ENCODE assay signal across 8 mouse cellular contexts in the genomic region with DNA sequence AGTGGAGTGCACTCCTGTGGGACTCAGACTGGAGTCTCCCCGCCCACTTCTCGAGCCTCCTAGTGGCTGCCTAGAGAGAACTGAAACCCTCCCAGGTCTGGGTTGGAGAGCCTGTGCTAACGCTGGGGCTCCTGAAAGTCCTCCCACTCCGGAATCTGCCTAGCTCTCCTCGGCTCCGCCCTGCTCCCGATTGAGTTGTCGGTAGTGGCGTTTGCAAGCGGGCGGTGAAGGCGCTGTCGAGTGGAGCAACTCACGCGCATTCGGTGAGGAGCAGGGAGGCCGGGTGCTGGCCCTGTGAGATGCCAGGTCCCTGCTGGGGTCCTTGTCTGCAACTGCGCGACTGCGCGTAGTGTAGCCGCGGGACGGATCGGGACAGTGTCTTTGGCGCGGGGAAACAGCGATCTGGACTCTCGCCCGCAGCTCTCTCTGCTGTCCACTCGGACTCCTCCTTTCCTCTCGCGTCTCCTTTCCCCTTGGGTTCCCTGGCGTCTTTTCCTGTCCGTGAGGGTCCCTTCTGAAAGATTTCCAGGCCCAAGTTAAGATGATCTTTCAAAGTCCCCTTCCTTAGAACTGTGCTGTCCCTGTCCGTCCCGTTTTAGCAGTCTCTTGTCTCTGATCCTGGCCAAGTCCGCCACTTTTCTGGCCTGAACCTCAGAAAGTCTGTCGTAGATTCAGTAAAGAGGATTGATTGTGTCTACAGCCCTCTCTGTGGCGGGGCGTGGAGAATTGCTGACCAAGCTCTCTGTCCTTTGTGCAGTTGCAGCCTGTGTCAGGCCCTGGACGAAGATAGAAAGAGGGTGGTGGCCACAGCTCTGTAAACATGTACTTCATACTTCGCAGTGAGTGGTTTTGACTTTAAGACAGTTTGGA. TPM values are rescaled to one million over a fixed set of nuclear protein-coding genes. Genes with fewer than 3 reads are reported as not detected.
DNase-seq lines count a peak whose midpoint lies in the region; ATAC-seq and TF ChIP-seq lines count a peak whose summit lies in the region.

No protein-coding gene starts in this region.

- peak overlapping the region; percentile 79 for H3K4me2 ChIP-seq in forebrain, embryonic 15.5 days (replicated peaks)
- H3K4me2 ChIP-seq in neural tube, embryonic 14.5 days (ENCODE audit: low read depth, low read length): peak overlapping the region; percentile 70

- TF ChIP-seq POLR2A in MEL (IDR thresholded peaks at IDR 0.05; ENCODE audit: control insufficient read depth in 1 of 2, insufficient read depth in 1 of 2, low read depth in 1 of 2, low read length in 2 of 2, poor library complexity in 1 of 2): peak; percentile 39 to 64; a peak in 2 of 4 replicates
- TF ChIP-seq POLR2A in testis, adult 2 months (IDR thresholded peaks at IDR 0.05; ENCODE audit: control insufficient read depth, low read depth, low read length): peak; percentile 46; the same call in 1 of the 2 replicates

- TF ChIP-seq EP300 in MEL (IDR thresholded peaks at IDR 0.05; ENCODE audit: low read depth in 1 of 2, low read length in 2 of 2): no peak

- H3K4me1 ChIP-seq in MEL (ENCODE audit: control insufficient read depth in 1 of 2, insufficient read depth in 2 of 2, low read length in 2 of 2): peaks cover 0 to 2% of the 10 kb centered on the region in 2 experiments; a peak in 1 of 4 replicates
- peaks cover 9% of the 10 kb centered on the region for H3K4me1 ChIP-seq in forebrain, embryonic 15.5 days
- no peaks in the 10 kb centered on the region; the same call in 1 of the 2 replicates for H3K4me1 ChIP-seq in neural tube, embryonic 14.5 days (ENCODE audit: control insufficient read depth, insufficient read depth, low read length)
- H3K4me1 ChIP-seq in testis, adult 2 months (ENCODE audit: control insufficient read depth, insufficient read depth, low read length): 0 out of 2 replicates have a peak, but pooled peaks cover 6% of the 10 kb centered on the region

- peak overlapping the region; percentile 76 for H3K9ac ChIP-seq in MEL (ENCODE audit: control insufficient read depth, low read depth, low read length, poor library complexity, severe bottlenecking)
- peak overlapping the region; percentile 72 for H3K9ac ChIP-seq in forebrain, embryonic 15.5 days (replicated peaks)
- peak overlapping the region; percentile 47 for H3K9ac ChIP-seq in neural tube, embryonic 14.5 days (replicated peaks; ENCODE audit: low read depth, low read length)

- H3K27me3 ChIP-seq in MEL (ENCODE audit: control insufficient read depth in 1 of 2, insufficient read depth in 2 of 2, low read length in 2 of 2): no peaks in the 10 kb centered on the region
- H3K27me3 ChIP-seq in forebrain, embryonic 15.5 days: no peaks in the 10 kb centered on the region
- no peaks in the 10 kb centered on the region for H3K27me3 ChIP-seq in neural tube, embryonic 14.5 days (ENCODE audit: control insufficient read depth, insufficient read depth, low read length)
- H3K27me3 ChIP-seq in testis, adult 2 months (ENCODE audit: control insufficient read depth, insufficient read depth, low read length): no peaks in the 10 kb centered on the region

- no peaks in the 10 kb centered on the region; the same call in 1 of the 2 replicates for H3K79me2 ChIP-seq in MEL (ENCODE audit: control insufficient read depth, insufficient read depth, low read length, poor library complexity)

- ATAC-seq in forebrain, embryonic 15.5 days (replicated peaks): peak; percentile 95
- peak; percentile 95 for ATAC-seq in neural tube, embryonic 14.5 days (ENCODE audit: low read depth)

- H3K4me3 ChIP-seq in MEL (ENCODE audit: control insufficient read depth in 1 of 2, insufficient read depth in 1 of 2, low read depth in 2 of 2, low read length in 2 of 2): peak overlapping the region; percentile 83 to 85
- peak overlapping the region; percentile 61 for H3K4me3 ChIP-seq in forebrain, embryonic 15.5 days
- H3K4me3 ChIP-seq in neural tube, embryonic 14.5 days (ENCODE audit: low read depth, low read length): peak overlapping the region; percentile 43
- peak overlapping the region; percentile 86 for H3K4me3 ChIP-seq in testis, adult 2 months (ENCODE audit: control insufficient read depth, low read depth, low read length)

- H3K36me3 ChIP-seq in MEL (ENCODE audit: control insufficient read depth in 1 of 2, insufficient read depth in 2 of 2, low read length in 2 of 2): no peaks in the 10 kb centered on the region
- no peaks in the 10 kb centered on the region for H3K36me3 ChIP-seq in forebrain, embryonic 15.5 days
- no peaks in the 10 kb centered on the region for H3K36me3 ChIP-seq in neural tube, embryonic 14.5 days (ENCODE audit: control insufficient read depth, insufficient read depth, low read length)
- no peaks in the 10 kb centered on the region for H3K36me3 ChIP-seq in testis, adult 2 months (ENCODE audit: control insufficient read depth, insufficient read depth, low read length)

- peak overlapping the region; percentile 35 for H3K27ac ChIP-seq in MEL (ENCODE audit: control insufficient read depth, low read depth, low read length)
- peak overlapping the region; percentile 74 for H3K27ac ChIP-seq in forebrain, embryonic 15.5 days (replicated peaks)
- peak overlapping the region; percentile 84 for H3K27ac ChIP-seq in neural tube, embryonic 14.5 days (ENCODE audit: low read depth, low read length)
- H3K27ac ChIP-seq in testis, adult 2 months (ENCODE audit: control insufficient read depth, insufficient read depth, low read depth, low read length): peak overlapping the region; percentile 46

- no peak for TF ChIP-seq RAD21 in MEL (IDR thresholded peaks at IDR 0.05; ENCODE audit: low read depth, low read length)

- TF ChIP-seq CTCF in MEL (IDR thresholded peaks at IDR 0.05 in 2 of 3, conservative IDR thresholded peaks at IDR 0.05 in 1 of 3; ENCODE audit: control insufficient read depth in 1 of 3, insufficient read depth in 1 of 3, low read depth in 2 of 3, low read length in 3 of 3, poor library complexity in 1 of 3, severe bottlenecking in 1 of 3): peak; percentile 10 to 34 (median 11); a peak in 3 of 6 replicates
- TF ChIP-seq CTCF in testis, adult 2 months (IDR thresholded peaks at IDR 0.05; ENCODE audit: control insufficient read depth, insufficient read depth, insufficient replicate concordance, low read depth, low read length): no peak

- H3K9me3 ChIP-seq in MEL (replicated peaks; ENCODE audit: insufficient read depth, low read length): no peaks in the 10 kb centered on the region
- no peaks in the 10 kb centered on the region for H3K9me3 ChIP-seq in forebrain, embryonic 15.5 days
- no peaks in the 10 kb centered on the region for H3K9me3 ChIP-seq in neural tube, embryonic 14.5 days (ENCODE audit: control insufficient read depth, low read length)

- peak; percentile 91 for DNase-seq in MEL (ENCODE audit: low read depth, low spot score)
- peak; percentile 72 to 83 for DNase-seq in cerebellum, adult 18-20 months
- peak; percentile 80 to 81 for DNase-seq in heart, postnatal 14 days
- peak; percentile 80 for DNase-seq in large intestine, adult 2 months (ENCODE audit: low read depth, low spot score)
- peak; percentile 91 to 94 for DNase-seq in lung, adult 18-20 months

- under 1% methylated on average over 43 of the region's 43 CpGs for WGBS in forebrain, embryonic 15.5 days
- under 1% methylated on average over 43 of the region's 43 CpGs for WGBS in large intestine, adult 2 months
- WGBS in neural tube, embryonic 14.5 days: under 1% methylated on average over 43 of the region's 43 CpGs

- intact Hi-C loops in heart, postnatal 14 days (cut with DNase I): no loop called here

TF ChIP-seq in MEL, 35 proteins besides CTCF, POLR2A, EP300 and RAD21 (continues in another document):
- TF ChIP-seq MEF2A (IDR thresholded peaks at IDR 0.05; ENCODE audit: extremely low read depth, insufficient replicate concordance, low read depth, low read length, poor library complexity, severe bottlenecking) (no peak), UBTF (IDR thresholded peaks at IDR 0.05; ENCODE audit: borderline replicate concordance, insufficient read depth, low read depth, low read length) (0 out of 2 replicates have a peak, but pooled peaks have one; percentile 41), POLR2AphosphoS2 (IDR thresholded peaks at IDR 0.05; ENCODE audit: low read length) (0 out of 2 replicates have a peak, but pooled peaks have one; percentile 50), CHD2 (IDR thresholded peaks at IDR 0.05; ENCODE audit: low read length) (no peak), RCOR1 (IDR thresholded peaks at IDR 0.05; ENCODE audit: low read depth, low read length) (no peak), BHLHE40 (IDR thresholded peaks at IDR 0.05; ENCODE audit: borderline replicate concordance, low read depth, low read length) (no peak), ETS1 (IDR thresholded peaks at IDR 0.05; ENCODE audit: low read depth, low read length) (no peak), JUND (IDR thresholded peaks at IDR 0.05; ENCODE audit: low read depth, low read length) (no peak), NELFE (IDR thresholded peaks at IDR 0.05; ENCODE audit: low read depth, low read length) (peak; percentile 38; the same call in 1 of the 2 replicates), TBP (IDR thresholded peaks at IDR 0.05; ENCODE audit: low read depth, low read length) (peak; percentile 81), MAFK (IDR thresholded peaks at IDR 0.05; ENCODE audit: borderline replicate concordance, low read depth, low read length) (no peak), ZNF384 (IDR thresholded peaks at IDR 0.05; ENCODE audit: low read depth, low read length) (no peak), ZC3H11A (IDR thresholded peaks at IDR 0.05; ENCODE audit: low read depth, low read length) (no peak), TAL1 (IDR thresholded peaks at IDR 0.05; ENCODE audit: low read length) (no peak), USF2 (IDR thresholded peaks at IDR 0.05; ENCODE audit: borderline replicate concordance in 1 of 2, insufficient read depth in 1 of 2, low read depth in 1 of 2, low read length in 2 of 2) (no peak), MYC (IDR thresholded peaks at IDR 0.05; ENCODE audit: low read depth, low read length) (no peak), NRF1 (IDR thresholded peaks at IDR 0.05; ENCODE audit: insufficient read depth, low read depth, low read length, poor library complexity, severe bottlenecking) (peak; percentile 35; the same call in 1 of the 2 replicates), CHD1 (IDR thresholded peaks at IDR 0.05; ENCODE audit: low read depth, low read length) (no peak), GATA1 (IDR thresholded peaks at IDR 0.05; ENCODE audit: low read depth, low read length) (no peak)

RNA-seq across cellular contexts. Expression of a gene that starts 26.9 kb away (rescaled TPM):
- 0.62 and 0.75 TPM in 2 replicates for total RNA-seq in MEL (2012; rRNA removed)
- 1 to 10 TPM in 1 of 2 experiments, not detected in 1; 1.3 TPM for polyA plus RNA-seq in MEL (2012; ENCODE audit: insufficient read depth in 1 of 2, insufficient read length in 2 of 2, low read depth in 1 of 2, low replicate concordance in 2 of 2, missing spikeins in 1 of 2)
- 3.2 and 3.4 TPM in 2 replicates for polyA plus RNA-seq in forebrain, embryonic 15.5 days (2015; fragmentation: Nextera tagmentation; extraction: Ambion mirVana)
- total RNA-seq in heart, postnatal 14 days (2021): 1 to 10 TPM; 2.1 to 2.3 TPM
- polyA plus RNA-seq in large intestine, adult 2 months (2012; rRNA removed): 0.15 and 0.30 TPM in 2 replicates
- polyA plus RNA-seq in neural tube, embryonic 14.5 days (2014; fragmentation: Nextera tagmentation; extraction: Ambion mirVana): 4.2 and 4.8 TPM in 2 replicates
- 0.13 and 0.16 TPM in 2 replicates for polyA plus RNA-seq in testis, adult 2 months (2012; rRNA removed)

Comparison
In these comparisons a context has a peak if more than half of its experiments do, and no peak if none do; other contexts are left out.
1. Peak in every context shown above with its lines: DNase-seq, ATAC-seq, H3K4me3 ChIP-seq and H3K27ac ChIP-seq.